Mouse (Mus musculus): ENCODE measurements around the gene Sim2. TPM values are rescaled to one million over a fixed set of nuclear protein-coding genes. Genes with fewer than 3 reads are reported as not detected.

Sim2 gene
- polyA plus RNA-seq, 1 experiment from 2014 or later: 0.16 TPM

DNA sequence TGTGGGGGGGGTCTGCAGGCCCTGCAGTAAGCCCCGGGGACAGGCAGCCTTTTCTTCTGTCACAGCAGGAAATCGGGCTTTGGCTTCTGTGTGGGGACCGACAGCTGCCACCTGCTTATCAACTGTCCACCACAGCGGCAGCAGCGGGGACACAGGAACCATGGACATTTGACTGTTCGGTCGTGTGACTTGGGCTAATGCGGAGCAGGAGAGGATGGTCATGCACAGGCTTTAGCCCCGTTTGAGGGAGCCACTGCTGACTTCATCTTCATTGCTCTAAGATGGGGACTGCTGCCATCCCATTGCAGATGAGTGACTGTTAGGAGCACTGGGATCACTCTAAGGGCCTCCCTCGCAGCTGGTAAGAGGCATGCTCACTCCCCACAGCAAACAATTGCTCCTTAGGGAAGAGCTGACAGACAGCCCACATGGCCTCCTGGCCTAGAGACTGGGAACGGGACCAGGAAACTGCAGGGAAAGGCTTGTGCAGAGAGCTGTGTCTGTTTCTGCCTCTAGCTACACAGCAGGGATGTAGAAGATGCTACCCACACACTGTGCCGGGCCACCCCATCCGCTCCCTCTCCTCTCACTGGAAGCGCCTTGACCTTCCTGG is 70.4 kb downstream of the Sim2 start:
- Histone ChIP-seq H3K36me3 (no peaks in the 10 kb centered on the region), H3K4me1 (peaks cover 25% of the 10 kb centered on the region), H3K9ac (no peak overlapping the region; the same call in 1 of the 2 replicates), H3K9me3 (no peaks in the 10 kb centered on the region), H3K27me3 (replicated peaks) (peaks cover 4% of the 10 kb centered on the region; the same call in 1 of the 2 replicates), H3K4me2 (replicated peaks) (0 out of 2 replicates have a peak overlapping the region, but pooled peaks have one; percentile 3), H3K4me3 (no peak overlapping the region), H3K27ac (no peak overlapping the region)
- WGBS: 22% methylated on average over 14 of the region's 14 CpGs
- ATAC-seq (ENCODE audit: low FRiP score, low read depth): peak; percentile 39; the same call in 1 of the 2 replicates

DNA sequence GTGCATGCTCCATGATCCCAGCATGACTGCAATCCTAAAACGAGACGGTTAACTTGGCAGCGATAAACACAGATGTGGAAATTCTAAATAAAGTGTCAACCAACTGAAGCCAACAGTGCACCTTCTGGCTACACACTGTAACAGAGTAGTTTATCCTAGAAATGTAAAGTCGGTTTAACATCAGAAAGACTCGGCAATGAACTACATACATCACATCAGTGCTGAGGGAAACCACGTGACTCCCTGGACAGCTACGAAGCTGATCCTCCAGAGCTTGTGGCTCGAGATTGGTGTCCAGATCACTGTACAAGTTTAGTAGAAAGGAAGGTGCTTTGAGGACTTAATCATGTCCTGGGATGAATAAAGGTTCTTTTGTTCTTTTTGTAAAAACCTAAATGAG is 73.1 kb downstream of the Sim2 start:
- WGBS: 68% methylated on average over 8 of the region's 8 CpGs
- no peak for ATAC-seq (ENCODE audit: low FRiP score, low read depth)
- Histone ChIP-seq H3K9ac (no peak overlapping the region), H3K4me2 (replicated peaks) (no peak overlapping the region), H3K9me3 (no peaks in the 10 kb centered on the region), H3K27me3 (replicated peaks) (0 out of 2 replicates have a peak, but pooled peaks cover 1% of the 10 kb centered on the region), H3K36me3 (no peaks in the 10 kb centered on the region), H3K4me1 (peaks cover 18% of the 10 kb centered on the region), H3K27ac (no peak overlapping the region), H3K4me3 (no peak overlapping the region)

DNA sequence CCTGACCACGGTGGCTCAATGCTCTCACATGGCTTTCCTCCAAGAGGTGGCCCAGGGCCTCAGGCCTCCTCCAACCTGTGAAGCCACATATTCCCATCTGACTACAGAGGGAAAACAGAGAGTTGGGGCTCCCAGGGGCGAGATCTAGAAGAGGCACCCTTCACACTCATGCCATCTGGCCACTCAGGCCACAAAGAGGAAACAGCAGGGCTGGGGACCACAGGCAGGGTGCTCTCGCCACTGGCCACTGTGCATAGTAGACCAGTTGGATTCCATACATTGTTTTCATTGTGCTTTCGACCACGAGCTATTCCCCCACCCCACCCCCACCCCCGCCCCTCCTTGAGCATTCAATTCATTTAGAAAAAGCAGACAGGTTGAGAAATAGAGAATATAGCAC is 77.3 kb downstream of the Sim2 start:
- no peak overlapping the region for H3K27ac ChIP-seq
- no peaks in the 10 kb centered on the region for H3K27me3 ChIP-seq (replicated peaks)
- ATAC-seq (ENCODE audit: low FRiP score, low read depth): no peak
- peaks cover 10% of the 10 kb centered on the region for H3K4me1 ChIP-seq
- no peak overlapping the region for H3K4me2 ChIP-seq (replicated peaks)
- H3K9me3 ChIP-seq: no peaks in the 10 kb centered on the region
- no peak overlapping the region for H3K4me3 ChIP-seq
- WGBS: 40% methylated on average over 6 of the region's 6 CpGs
- H3K9ac ChIP-seq: no peak overlapping the region
- no peaks in the 10 kb centered on the region for H3K36me3 ChIP-seq

DNA sequence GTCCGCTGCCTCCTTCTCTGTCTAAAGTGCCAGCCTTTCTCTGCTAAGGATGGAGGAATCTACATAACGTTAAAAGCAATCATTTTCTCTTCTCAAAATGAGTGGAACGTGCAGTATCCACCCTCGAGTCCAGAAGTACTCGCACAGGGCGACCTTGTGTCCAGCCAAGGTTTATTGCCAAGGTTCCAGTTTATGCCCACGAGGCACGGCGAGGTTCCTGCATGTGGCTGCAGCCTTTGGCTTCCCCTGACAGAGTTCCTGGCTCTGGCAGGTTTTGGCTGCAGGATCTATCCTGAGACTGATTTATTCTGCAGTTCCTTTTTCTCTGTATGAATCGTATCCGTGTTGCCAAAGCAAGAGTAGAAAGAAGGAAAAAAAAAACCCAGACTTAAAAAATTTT is 78.3 kb downstream of the Sim2 start:
- Histone ChIP-seq H3K27ac (no peak overlapping the region), H3K4me3 (no peak overlapping the region), H3K4me2 (replicated peaks) (no peak overlapping the region), H3K9ac (no peak overlapping the region), H3K9me3 (no peaks in the 10 kb centered on the region), H3K27me3 (replicated peaks) (no peaks in the 10 kb centered on the region), H3K36me3 (no peaks in the 10 kb centered on the region), H3K4me1 (peaks cover 10% of the 10 kb centered on the region)
- ATAC-seq (ENCODE audit: low FRiP score, low read depth): no peak
- WGBS: 82% methylated on average over 11 of the region's 11 CpGs

DNA sequence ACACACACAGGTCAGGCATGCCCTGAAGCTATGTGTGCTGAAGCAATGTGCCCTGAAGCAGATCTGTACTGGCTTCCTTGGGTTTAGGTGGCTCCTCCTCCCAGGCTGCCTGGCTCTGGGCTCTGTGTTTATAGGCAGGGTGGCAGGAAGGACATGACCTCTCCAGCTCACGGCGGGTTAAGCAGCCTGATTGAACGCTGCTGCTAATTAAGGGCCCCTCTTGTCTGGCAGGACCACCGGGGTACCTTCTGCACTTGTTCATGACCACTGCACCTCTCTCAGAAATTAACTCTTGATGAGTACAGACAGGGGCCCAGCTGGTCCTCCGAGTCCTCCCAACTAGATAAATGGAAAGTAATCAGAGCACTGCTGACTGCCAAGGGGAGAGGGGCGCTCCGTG is 79.5 kb downstream of the Sim2 start:
- 13% methylated on average over 7 of the region's 7 CpGs for WGBS
- Histone ChIP-seq H3K9me3 (no peaks in the 10 kb centered on the region), H3K4me2 (replicated peaks) (no peak overlapping the region), H3K27ac (no peak overlapping the region), H3K36me3 (no peaks in the 10 kb centered on the region), H3K27me3 (replicated peaks) (no peaks in the 10 kb centered on the region), H3K4me3 (no peak overlapping the region), H3K9ac (no peak overlapping the region), H3K4me1 (peaks cover 10% of the 10 kb centered on the region)
- ATAC-seq (ENCODE audit: low FRiP score, low read depth): peak; percentile 25; the same call in 1 of the 2 replicates

DNA sequence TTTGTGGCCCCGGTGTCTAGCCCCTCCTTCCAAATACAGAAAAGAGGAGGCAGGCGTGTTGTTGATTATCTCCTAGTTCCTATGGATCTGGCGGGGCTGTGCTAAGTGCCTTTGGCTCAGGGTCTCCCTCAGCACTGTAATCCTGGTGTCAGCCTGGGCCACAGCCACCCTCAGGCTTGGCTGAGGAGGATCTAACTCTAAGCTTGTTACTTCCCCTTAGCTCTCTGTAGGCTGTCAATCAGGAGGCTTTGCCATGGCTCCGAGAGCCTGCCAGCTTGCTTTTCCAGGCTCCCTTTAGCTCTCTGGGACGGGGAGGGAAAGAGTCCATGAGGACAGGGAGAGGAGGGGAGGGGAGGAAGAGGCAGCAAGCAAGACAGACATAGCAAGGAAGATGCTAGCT is 80.2 kb downstream of the Sim2 start:
- H3K9ac ChIP-seq: no peak overlapping the region
- ATAC-seq (ENCODE audit: low FRiP score, low read depth): no peak
- no peaks in the 10 kb centered on the region for H3K36me3 ChIP-seq
- no peak overlapping the region for H3K4me2 ChIP-seq (replicated peaks)
- no peaks in the 10 kb centered on the region for H3K27me3 ChIP-seq (replicated peaks)
- H3K27ac ChIP-seq: no peak overlapping the region
- no peak overlapping the region for H3K4me3 ChIP-seq
- no peaks in the 10 kb centered on the region for H3K9me3 ChIP-seq
- H3K4me1 ChIP-seq: peaks cover 10% of the 10 kb centered on the region
- WGBS: 48% methylated on average over 5 of the region's 5 CpGs

DNA sequence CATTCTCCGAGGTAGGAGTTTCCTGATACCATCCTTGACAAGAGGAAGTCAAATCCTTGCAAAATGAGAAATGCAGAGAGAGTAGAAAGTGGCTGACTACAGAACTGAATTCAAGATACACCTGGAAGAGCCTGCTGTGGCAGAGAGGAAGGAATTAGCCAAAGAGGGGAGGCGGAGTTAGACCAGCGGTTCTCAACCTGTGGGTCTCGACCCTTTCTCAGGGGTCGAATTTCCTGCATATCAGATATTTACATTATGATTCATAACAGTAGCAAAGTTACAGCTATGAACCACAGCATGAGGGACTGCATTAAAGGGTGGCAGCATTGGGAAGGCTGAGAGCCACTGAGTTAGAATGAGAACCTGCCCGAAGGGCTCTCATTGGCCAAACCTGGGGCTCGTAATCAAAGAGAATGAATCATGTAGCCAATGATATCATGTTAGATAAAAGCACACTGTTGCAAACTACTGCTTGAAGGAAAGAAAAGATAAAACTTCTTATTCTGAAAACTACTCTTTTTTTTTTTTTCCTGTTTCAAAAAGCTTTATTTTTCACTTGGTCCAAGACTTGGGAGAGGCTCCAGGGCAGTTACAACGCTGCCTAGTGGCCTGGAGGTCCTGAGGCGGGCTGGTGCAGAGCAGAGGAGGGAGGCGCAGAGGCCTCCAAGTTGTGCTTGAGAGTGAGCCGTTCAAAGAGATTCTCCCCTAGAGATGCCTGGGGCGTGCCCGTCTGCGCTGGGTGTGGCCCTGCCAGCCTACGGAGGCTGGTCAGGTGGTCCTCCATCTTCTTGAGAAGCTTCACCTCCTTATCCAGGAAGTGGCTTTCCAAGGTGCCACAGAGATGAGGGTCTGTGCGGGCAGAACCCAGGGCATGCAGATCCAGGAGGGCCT is 84.2 kb downstream of the Sim2 start:
- no peaks in the 10 kb centered on the region for H3K27me3 ChIP-seq (replicated peaks)
- no peaks in the 10 kb centered on the region for H3K36me3 ChIP-seq
- no peak overlapping the region for H3K9ac ChIP-seq
- WGBS: 90% methylated on average over 16 of the region's 16 CpGs
- H3K4me2 ChIP-seq (replicated peaks): no peak overlapping the region
- no peak overlapping the region for H3K27ac ChIP-seq
- no peak for ATAC-seq (ENCODE audit: low FRiP score, low read depth)
- no peak overlapping the region for H3K4me3 ChIP-seq
- H3K4me1 ChIP-seq: peaks cover 10% of the 10 kb centered on the region
- no peaks in the 10 kb centered on the region for H3K9me3 ChIP-seq

DNA sequence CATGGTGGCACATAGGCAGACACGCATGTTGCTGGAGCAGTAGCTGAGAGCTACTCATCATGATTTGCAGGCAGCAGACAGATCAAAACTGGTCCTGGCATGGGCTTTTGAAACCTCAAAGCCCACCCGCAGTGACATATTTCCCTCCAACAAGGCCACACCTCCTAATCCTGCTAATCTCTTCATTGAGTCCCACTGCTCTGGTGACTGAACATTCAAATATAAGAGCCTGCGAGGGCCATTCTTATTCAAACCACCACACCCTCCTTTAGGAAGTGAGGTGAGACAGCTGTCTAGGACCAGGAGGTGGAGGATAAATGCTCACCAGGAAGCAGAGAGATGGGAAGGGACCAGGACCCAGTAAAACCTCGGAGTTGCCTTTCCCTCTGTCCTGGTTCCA is 85.5 kb downstream of the Sim2 start:
- WGBS: 54% methylated on average over 4 of the region's 4 CpGs
- Histone ChIP-seq H3K9ac (no peak overlapping the region), H3K4me2 (replicated peaks) (no peak overlapping the region), H3K36me3 (no peaks in the 10 kb centered on the region), H3K27me3 (replicated peaks) (no peaks in the 10 kb centered on the region), H3K4me1 (no peaks in the 10 kb centered on the region), H3K27ac (no peak overlapping the region), H3K9me3 (no peaks in the 10 kb centered on the region), H3K4me3 (no peak overlapping the region)
- ATAC-seq (ENCODE audit: low FRiP score, low read depth): no peak

DNA sequence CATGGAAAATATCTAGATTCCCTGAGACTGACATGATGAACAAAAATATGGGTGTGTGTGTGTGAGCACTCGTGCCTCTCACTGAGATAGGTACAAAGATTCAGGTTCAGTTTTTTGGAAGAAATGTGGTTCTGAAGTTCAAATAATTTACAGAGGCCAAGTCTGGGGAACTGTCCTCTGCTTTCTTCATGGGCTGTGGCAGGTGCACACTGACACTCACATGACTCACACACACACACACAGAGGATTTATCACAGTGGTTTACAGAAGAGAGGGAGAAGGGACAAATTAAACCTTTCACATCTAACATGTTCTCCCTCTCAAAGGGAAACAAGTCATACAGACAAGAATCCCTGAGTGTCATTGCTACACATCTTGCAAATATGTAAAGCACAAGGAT is 88.6 kb downstream of the Sim2 start:
- H3K9ac ChIP-seq: no peak overlapping the region
- ATAC-seq (ENCODE audit: low FRiP score, low read depth): no peak
- H3K27ac ChIP-seq: no peak overlapping the region
- no peak overlapping the region for H3K4me3 ChIP-seq
- 0 out of 2 replicates have a peak, but pooled peaks cover 5% of the 10 kb centered on the region for H3K4me1 ChIP-seq
- H3K36me3 ChIP-seq: no peaks in the 10 kb centered on the region
- H3K9me3 ChIP-seq: no peaks in the 10 kb centered on the region
- WGBS: 93% methylated on average over 1 of the region's 1 CpGs
- no peak overlapping the region for H3K4me2 ChIP-seq (replicated peaks)
- H3K27me3 ChIP-seq (replicated peaks): peaks cover 14% of the 10 kb centered on the region

DNA sequence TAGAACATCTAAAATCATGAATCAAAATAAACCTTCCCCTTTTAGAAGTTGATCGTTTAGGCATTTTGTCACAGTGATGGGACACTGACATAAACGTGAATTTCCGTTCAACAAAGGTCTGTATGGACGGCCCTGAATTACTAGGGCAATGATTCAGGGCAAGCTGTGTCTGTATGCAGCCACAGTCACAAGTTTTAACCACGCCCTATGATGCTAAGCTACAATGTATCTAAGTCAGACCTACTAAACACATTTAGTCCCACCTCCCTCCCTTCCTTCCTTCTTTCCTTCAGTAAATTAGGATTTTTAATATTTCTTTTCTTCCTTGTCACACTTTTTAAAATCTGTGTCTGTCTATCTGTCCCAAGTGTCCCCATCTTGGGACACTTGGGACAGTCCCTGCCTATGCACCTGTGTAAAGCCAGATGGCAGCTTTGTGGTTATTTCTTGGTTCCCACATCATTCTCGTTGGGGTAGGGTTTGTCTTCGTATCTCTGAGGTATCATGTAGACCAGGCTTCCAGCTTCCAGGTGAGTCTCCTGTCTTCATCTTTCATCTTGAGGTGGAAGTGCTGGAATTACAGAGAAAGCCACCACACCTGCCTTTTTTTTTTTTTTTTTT is 90.7 kb downstream of the Sim2 start:
- peaks cover 25% of the 10 kb centered on the region for H3K27me3 ChIP-seq (replicated peaks)
- H3K4me2 ChIP-seq (replicated peaks): no peak overlapping the region
- WGBS: 86% methylated on average over 7 of the region's 7 CpGs
- ATAC-seq (ENCODE audit: low FRiP score, low read depth): no peak
- no peak overlapping the region for H3K9ac ChIP-seq
- H3K27ac ChIP-seq: no peak overlapping the region
- H3K36me3 ChIP-seq: no peaks in the 10 kb centered on the region
- no peak overlapping the region for H3K4me3 ChIP-seq
- H3K4me1 ChIP-seq: peaks cover 22% of the 10 kb centered on the region
- no peaks in the 10 kb centered on the region for H3K9me3 ChIP-seq

Data from neural tube, embryonic 12.5 days (tissue).